In genomic region chr2:67957561-67957960, GRCm38 (mm10) we compare ENCODE assay signal across 26 mouse cellular contexts.
DNase-seq lines count a peak whose midpoint lies in the region; ATAC-seq and TF ChIP-seq lines count a peak whose summit lies in the region.
"Had no signal": no experiment of that assay in that cellular context is flagged by ENCODE, and none has a peak within 500 bp of the region (broad histone marks: within the 10 kb centered on the region; RNA-seq: fewer than 3 reads in every experiment).

No protein-coding gene starts in this region.

- 47% methylated on average over 2 of the region's 2 CpGs for WGBS in kidney, embryonic 14.5 days
- WGBS in kidney, postnatal 0 days = 69% methylated on average over 2 of the region's 2 CpGs
- 89% methylated on average over 2 of the region's 2 CpGs for whole genome bisulfite sequencing in hindbrain, embryonic 12.5 days

- TF ChIP-seq CTCF in kidney, postnatal 0 days (IDR thresholded peaks at IDR 0.05; ENCODE audit: low read depth) = no peak

- H3K27me3 ChIP-seq in kidney, embryonic 14.5 days (ENCODE audit: control insufficient read depth, insufficient read depth, low read length) = no peaks in the 10 kb centered on the region
- no peaks in the 10 kb centered on the region for H3K27me3 ChIP-seq in kidney, postnatal 0 days (ENCODE audit: insufficient read depth, low read length)
- no peaks in the 10 kb centered on the region for H3K27me3 ChIP-seq in hindbrain, embryonic 12.5 days
- H3K27me3 ChIP-seq: embryonic facial prominence, embryonic 15.5 days; forebrain, embryonic 13.5 days; midbrain, embryonic 13.5 days; stomach, embryonic 15.5 days had no signal

- no peaks in the 10 kb centered on the region for H3K9me3 ChIP-seq in kidney, embryonic 14.5 days (ENCODE audit: control insufficient read depth, low read length)
- no peaks in the 10 kb centered on the region for H3K9me3 ChIP-seq in kidney, postnatal 0 days (replicated peaks; ENCODE audit: low read length)
- H3K9me3 ChIP-seq in hindbrain, embryonic 12.5 days (replicated peaks) = no peaks in the 10 kb centered on the region
- H3K9me3 ChIP-seq: embryonic facial prominence, embryonic 10.5 days; embryonic facial prominence, embryonic 15.5 days; forebrain, embryonic 13.5 days; hindbrain, embryonic 10.5 days; midbrain, embryonic 13.5 days; stomach, embryonic 15.5 days had no signal

- H3K4me1 ChIP-seq in kidney, embryonic 14.5 days (ENCODE audit: control insufficient read depth, insufficient read depth, low read length) = no peaks in the 10 kb centered on the region
- no peaks in the 10 kb centered on the region for H3K4me1 ChIP-seq in kidney, postnatal 0 days (replicated peaks; ENCODE audit: insufficient read depth, low read length)
- no peaks in the 10 kb centered on the region for H3K4me1 ChIP-seq in hindbrain, embryonic 12.5 days
- H3K4me1 ChIP-seq: embryonic facial prominence, embryonic 10.5 days; embryonic facial prominence, embryonic 15.5 days; forebrain, embryonic 13.5 days; hindbrain, embryonic 10.5 days; midbrain, embryonic 13.5 days; stomach, embryonic 15.5 days had no signal

- no peak overlapping the region for H3K27ac ChIP-seq in kidney, embryonic 14.5 days (ENCODE audit: low read depth, low read length)
- no peak overlapping the region for H3K27ac ChIP-seq in kidney, postnatal 0 days
- no peak overlapping the region for H3K27ac ChIP-seq in hindbrain, embryonic 12.5 days
- H3K27ac ChIP-seq: embryonic facial prominence, embryonic 10.5 days; embryonic facial prominence, embryonic 15.5 days; forebrain, embryonic 13.5 days; hindbrain, embryonic 10.5 days; layer of hippocampus, adult 2 months; left cerebral cortex, adult 2 months; liver, embryonic 14.5 days; macrophage; midbrain, embryonic 13.5 days; stomach, embryonic 15.5 days had no signal

- H3K36me3 ChIP-seq in kidney, embryonic 14.5 days (ENCODE audit: control insufficient read depth, insufficient read depth, low read length) = no peaks in the 10 kb centered on the region
- H3K36me3 ChIP-seq in kidney, postnatal 0 days (ENCODE audit: insufficient read depth, low read length) = no peaks in the 10 kb centered on the region
- H3K36me3 ChIP-seq in hindbrain, embryonic 12.5 days = no peaks in the 10 kb centered on the region
- H3K36me3 ChIP-seq: embryonic facial prominence, embryonic 10.5 days; embryonic facial prominence, embryonic 15.5 days; G1E; hindbrain, embryonic 10.5 days; midbrain, embryonic 13.5 days; stomach, embryonic 15.5 days had no signal

- no peak overlapping the region for H3K9ac ChIP-seq in kidney, embryonic 14.5 days (ENCODE audit: low read depth, low read length)
- H3K9ac ChIP-seq in kidney, postnatal 0 days (ENCODE audit: low read depth, low read length) = no peak overlapping the region
- H3K9ac ChIP-seq in hindbrain, embryonic 12.5 days = no peak overlapping the region
- H3K9ac ChIP-seq: embryonic facial prominence, embryonic 15.5 days; forebrain, embryonic 13.5 days; liver, embryonic 14.5 days; midbrain, embryonic 13.5 days; stomach, embryonic 15.5 days had no signal

- H3K4me2 ChIP-seq in kidney, embryonic 14.5 days (replicated peaks; ENCODE audit: low read depth, low read length) = no peak overlapping the region
- H3K4me2 ChIP-seq in kidney, postnatal 0 days (ENCODE audit: low read length) = no peak overlapping the region
- no peak overlapping the region for H3K4me2 ChIP-seq in hindbrain, embryonic 12.5 days (replicated peaks)
- H3K4me2 ChIP-seq: embryonic facial prominence, embryonic 15.5 days; forebrain, embryonic 13.5 days; heart, embryonic 11.5 days; midbrain, embryonic 13.5 days; stomach, embryonic 15.5 days had no signal

- peak; percentile 2 to 8 for DNase-seq in adrenal gland, postnatal 36 days
- no peak for DNase-seq in adrenal gland, adult 8-10 months
- peak; percentile 10 for DNase-seq in kidney, adult 18-20 months
- DNase-seq in kidney, postnatal 0 days (ENCODE audit: low spot score) = peak; percentile 78
- DNase-seq in kidney, postnatal 4 days = peak; percentile 27 to 43
- DNase-seq: cerebellum, adult 8-10 months; cerebellum, postnatal 25 days; gastrocnemius, postnatal 10 days; lung, adult 2 months; lung, postnatal 10 days had no signal

- ATAC-seq in kidney, embryonic 14.5 days (ENCODE audit: low FRiP score, low TSS enrichment) = no peak
- ATAC-seq in kidney, postnatal 0 days (replicated peaks; ENCODE audit: low FRiP score, low read depth) = no peak
- ATAC-seq in hindbrain, embryonic 12.5 days (ENCODE audit: low FRiP score) = no peak
- no peak for ATAC-seq in activated CD4-positive, CD25-positive, alpha-beta regulatory T cell, adult 4 months
- ATAC-seq: forebrain, embryonic 13.5 days; intestine, embryonic 16.5 days; midbrain, embryonic 13.5 days had no signal

- no peak overlapping the region for H3K4me3 ChIP-seq in kidney, embryonic 14.5 days (ENCODE audit: low read length)
- H3K4me3 ChIP-seq in kidney, postnatal 0 days (replicated peaks; ENCODE audit: low read depth, low read length) = no peak overlapping the region
- H3K4me3 ChIP-seq in hindbrain, embryonic 12.5 days = no peak overlapping the region
- H3K4me3 ChIP-seq: embryonic facial prominence, embryonic 10.5 days; embryonic facial prominence, embryonic 15.5 days; forebrain, embryonic 13.5 days; hindbrain, embryonic 10.5 days; layer of hippocampus, adult 2 months; left cerebral cortex, adult 2 months; midbrain, embryonic 13.5 days; stomach, embryonic 15.5 days had no signal
